Mouse (Mus musculus) G1E (cell line): ENCODE results near the gene Pdgfb. TPM values are rescaled to one million over a fixed set of nuclear protein-coding genes. Genes with fewer than 3 reads are reported as not detected.

ENCODE experiments used
- ATAC-seq: 2 replicates; pipeline ENCODE4 v1.8.0; 2016; ENCODE audit warnings: mild to moderate bottlenecking; ENCODE audit not compliant: insufficient number of reproducible peaks, poor library complexity, low FRiP score, severe bottlenecking; ENCODE audit errors: extremely low read depth
- DNase-seq: peaks from one replicate; pipeline ENCODE4 v3.0.0; 2012; ENCODE audit warnings: low spot score
- H3K27me3 ChIP-seq: 2 replicates; pipeline ENCODE4 v1.6.1; 2012; ENCODE audit warnings: mild to moderate bottlenecking, low read length, inconsistent platforms; ENCODE audit not compliant: insufficient read depth
- H3K36me3 ChIP-seq: replicated peaks from 2 replicates; pipeline ENCODE3; 2012; ENCODE audit warnings: mild to moderate bottlenecking, inconsistent platforms
- H3K4me1 ChIP-seq: 2 replicates; pipeline ENCODE4 v1.6.1; 2012; ENCODE audit warnings: low read depth, low read length, inconsistent platforms, mixed read lengths; ENCODE audit not compliant: insufficient read depth
- H3K4me3 ChIP-seq: 2 replicates; pipeline ENCODE4 v1.5.1; 2012; ENCODE audit warnings: low read depth, mild to moderate bottlenecking, inconsistent platforms, low read length, moderate library complexity, mixed read lengths
- H3K9me3 ChIP-seq: replicated peaks from 2 replicates; pipeline ENCODE4 v1.6.1; 2012; ENCODE audit warnings: inconsistent platforms
- CTCF ChIP-seq: IDR thresholded peaks from 2 replicates; pipeline ENCODE4 v1.5.1; 2012; ENCODE audit warnings: low read depth, low read length, inconsistent platforms, mixed read lengths
- GATA1 ChIP-seq: IDR thresholded peaks from 2 replicates; pipeline ENCODE4 v1.6.1; 2012; ENCODE audit warnings: borderline replicate concordance, low read length, inconsistent platforms, mixed read lengths
- GATA2 ChIP-seq: IDR thresholded peaks from 2 replicates; pipeline ENCODE4 v1.6.1; 2012; ENCODE audit warnings: low read depth, low read length, inconsistent platforms, borderline replicate concordance
- POLR2AphosphoS5 ChIP-seq: IDR thresholded peaks from 2 replicates; pipeline ENCODE4 v1.6.1; 2012; ENCODE audit warnings: low read depth, low read length, inconsistent platforms; ENCODE audit not compliant: insufficient replicate concordance
- TAL1 ChIP-seq: conservative IDR thresholded peaks from 2 replicates; pipeline ENCODE4 v1.6.1; 2012; ENCODE audit warnings: low read depth, low read length, inconsistent platforms, mixed read lengths
- polyA plus RNA-seq: library from polyadenylated mRNA; stranded (reverse); fragments of >175 nt; gene quantifications from 2 replicates; pipeline ENCODE4 v1.2.3, GENCODE M21; 2012
- total RNA-seq, 2 experiments: library from RNA; stranded (forward) in 1 of 2; stranded (reverse) in 1 of 2; fragments of 200-1000 nt in 1 of 2; fragments of >200 nt in 1 of 2; fragmentation: Nextera tagmentation in 1 of 2; gene quantifications; 2 replicates each; pipeline ENCODE4 v1.2.3; 2014 to 2017

The Pdgfb gene
- total and polyA plus RNA-seq, 3 experiments = 0.05 TPM; not detected in 2

GRCm38 (mm10) chr15:80012527-80013201, 2.1 kb downstream of the Pdgfb start:
- DNase-seq = no peak
- no peak for TF ChIP-seq CTCF
- no peak for TF ChIP-seq TAL1
- no peak for TF ChIP-seq GATA1
- TF ChIP-seq POLR2AphosphoS5 = no peak
- no peak for TF ChIP-seq GATA2
- Histone ChIP-seq H3K4me3 (no peak overlapping the region), H3K4me1 (peaks cover 8% of the 10 kb centered on the region; the same call in 1 of the 2 replicates), H3K9me3 (peaks cover 12% of the 10 kb centered on the region), H3K27me3 (peaks cover 34% of the 10 kb centered on the region), H3K36me3 (no peaks in the 10 kb centered on the region)
- ATAC-seq = no peak

GRCm38 (mm10) chr15:80011778-80012526, 2.8 kb downstream of the Pdgfb start:
- H3K4me3 ChIP-seq = no peak overlapping the region
- H3K4me1 ChIP-seq = peaks cover 8% of the 10 kb centered on the region; the same call in 1 of the 2 replicates
- DNase-seq (no peak), ATAC-seq (no peak)
- H3K27me3 ChIP-seq = peaks cover 34% of the 10 kb centered on the region
- H3K9me3 ChIP-seq = peaks cover 12% of the 10 kb centered on the region
- TF ChIP-seq GATA2 = no peak
- no peak for TF ChIP-seq TAL1
- TF ChIP-seq CTCF = no peak
- TF ChIP-seq GATA1 = no peak
- no peak for TF ChIP-seq POLR2AphosphoS5
- no peaks in the 10 kb centered on the region for H3K36me3 ChIP-seq

GRCm38 (mm10) chr15:80011194-80011593, 3.6 kb downstream of the Pdgfb start:
- DNase-seq (no peak), ATAC-seq (no peak)
- H3K27me3 ChIP-seq = peaks cover 35% of the 10 kb centered on the region
- H3K9me3 ChIP-seq = peaks cover 12% of the 10 kb centered on the region
- H3K36me3 ChIP-seq = no peaks in the 10 kb centered on the region
- no peak overlapping the region for H3K4me3 ChIP-seq
- TF ChIP-seq TAL1 (no peak), GATA2 (no peak), GATA1 (no peak), CTCF (no peak), POLR2AphosphoS5 (no peak)
- H3K4me1 ChIP-seq = peaks cover 3% of the 10 kb centered on the region; the same call in 1 of the 2 replicates

- no peaks in the 10 kb centered on the region for H3K36me3 ChIP-seq
- no peak for TF ChIP-seq CTCF
- no peak for TF ChIP-seq GATA1
- no peak for TF ChIP-seq GATA2
- TF ChIP-seq POLR2AphosphoS5 = no peak
- 0 out of 2 replicates have a peak, but pooled peaks cover 2% of the 10 kb centered on the region for H3K4me1 ChIP-seq
- H3K4me3 ChIP-seq = no peak overlapping the region
- H3K27me3 ChIP-seq = peaks cover 36% of the 10 kb centered on the region
- DNase-seq = no peak
- no peak for ATAC-seq
- peaks cover 12% of the 10 kb centered on the region for H3K9me3 ChIP-seq
Observed at GRCm38 (mm10) chr15:80010182-80010558, 4.6 kb downstream of the Pdgfb start.

- no peaks in the 10 kb centered on the region for H3K36me3 ChIP-seq
- H3K4me1 ChIP-seq = no peaks in the 10 kb centered on the region
- peaks cover 35% of the 10 kb centered on the region for H3K27me3 ChIP-seq
- DNase-seq = no peak
- peaks cover 12% of the 10 kb centered on the region for H3K9me3 ChIP-seq
- TF ChIP-seq TAL1 (no peak), CTCF (no peak), POLR2AphosphoS5 (no peak), GATA1 (no peak), GATA2 (no peak)
- ATAC-seq = no peak
- no peak overlapping the region for H3K4me3 ChIP-seq
Observed at GRCm38 (mm10) chr15:80009421-80010181, 5.2 kb downstream of the Pdgfb start.
